Mouse (Mus musculus) layer of hippocampus, postnatal 36 days (tissue): Measurements from ENCODE around the gene Fjx1. TPM values are rescaled to one million over a fixed set of nuclear protein-coding genes. Genes with fewer than 3 reads are reported as not detected.

Experiments used
- DNase-seq, 2 experiments: peaks; one replicate each; pipeline ENCODE4 v3.0.0; 2022
- total RNA-seq, 2 experiments: library from RNA; stranded (reverse); gene quantifications; 2 replicates each; pipeline ENCODE4 v1.2.3; 2021

Gene Fjx1
- total RNA-seq, 2 experiments from 2014 or later, result 52.3 to 53.7 TPM

DNA sequence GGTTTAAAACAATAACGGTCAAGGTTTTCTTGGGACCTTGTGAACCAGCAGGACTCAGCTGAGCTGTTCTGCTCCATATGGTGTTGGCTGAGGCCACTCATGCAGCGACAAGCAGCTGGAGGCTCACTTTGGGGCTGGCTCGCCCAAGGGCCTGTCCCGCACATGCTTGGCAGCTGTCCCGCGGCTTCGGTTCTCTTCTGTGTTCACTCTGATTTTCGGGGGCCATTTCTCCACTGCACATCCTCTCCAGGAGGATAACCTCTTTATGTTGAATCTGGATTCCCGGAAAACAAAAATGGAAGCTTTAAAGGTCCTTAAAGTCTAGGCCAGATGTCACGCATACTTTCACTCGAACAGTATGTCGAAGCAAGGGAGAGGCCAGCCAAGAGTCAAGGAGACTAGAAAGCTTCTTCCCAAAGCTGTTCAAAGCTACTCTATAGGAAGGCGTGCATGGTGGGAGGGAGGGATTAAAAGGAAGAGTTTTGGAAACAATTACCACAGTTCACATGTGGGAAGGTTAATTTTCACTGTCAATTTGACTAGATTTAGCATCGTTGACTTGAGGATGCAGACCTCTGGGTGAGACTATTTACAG lies 36.1 kb downstream of the Fjx1 start:
- DNase-seq, result no peak

DNA sequence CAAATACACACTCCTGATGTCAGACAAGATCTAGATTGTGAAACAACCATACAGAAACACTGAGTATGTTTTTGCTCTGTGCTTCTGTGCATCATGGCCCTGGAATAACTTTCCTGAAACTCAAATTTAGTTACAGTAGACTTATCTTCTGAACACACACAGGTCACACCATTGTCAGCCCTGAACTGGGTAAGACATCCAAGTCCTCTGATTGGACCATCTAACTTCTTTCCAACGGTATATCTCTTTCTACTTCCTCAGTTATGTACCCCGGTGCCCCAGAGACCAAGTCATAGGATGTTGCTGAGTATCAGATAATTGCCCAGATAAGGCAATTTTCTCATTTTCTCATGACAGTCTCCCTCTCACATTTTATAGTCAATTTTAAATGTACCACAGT lies 39.6 kb downstream of the Fjx1 start:
- DNase-seq, result no peak

DNA sequence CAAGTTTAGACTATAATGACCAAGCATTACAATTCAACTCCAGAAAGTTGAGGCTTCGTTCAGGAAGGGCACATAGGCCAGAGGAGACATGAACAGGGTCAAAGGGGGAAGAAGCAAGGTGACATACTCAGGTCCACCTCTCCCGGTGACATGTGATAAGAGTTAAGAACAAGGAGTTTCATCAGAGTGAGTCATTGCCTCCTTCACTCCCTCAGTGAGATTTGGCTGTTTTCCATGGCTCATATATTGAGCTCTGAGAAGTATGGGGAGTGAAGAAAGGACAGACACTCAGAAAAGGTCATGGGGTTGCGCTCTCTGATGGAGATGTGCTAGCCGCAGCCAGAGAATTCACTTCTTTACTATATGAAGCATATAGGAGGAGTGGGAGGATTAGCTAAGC lies 41.7 kb downstream of the Fjx1 start:
- no peak for DNase-seq

DNA sequence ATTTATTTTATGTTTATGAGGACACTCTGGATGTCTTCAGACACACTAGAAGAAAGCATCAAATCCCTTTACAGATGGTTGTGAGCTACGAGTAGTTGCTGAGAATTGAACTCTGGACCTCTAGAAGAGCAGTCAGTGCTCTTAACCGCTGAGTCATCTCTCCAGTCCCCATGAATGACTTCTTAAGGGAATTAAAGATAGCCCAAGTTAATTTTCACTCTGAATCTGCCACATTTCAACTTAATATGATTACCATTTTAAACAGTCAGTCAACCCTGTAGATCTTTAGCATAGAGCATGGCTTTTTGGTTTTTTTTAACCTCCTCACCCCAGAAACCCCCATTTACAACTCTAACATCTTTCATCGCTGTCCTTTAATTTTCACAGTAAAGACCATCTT lies 42.6 kb downstream of the Fjx1 start:
- no peak for DNase-seq

DNA sequence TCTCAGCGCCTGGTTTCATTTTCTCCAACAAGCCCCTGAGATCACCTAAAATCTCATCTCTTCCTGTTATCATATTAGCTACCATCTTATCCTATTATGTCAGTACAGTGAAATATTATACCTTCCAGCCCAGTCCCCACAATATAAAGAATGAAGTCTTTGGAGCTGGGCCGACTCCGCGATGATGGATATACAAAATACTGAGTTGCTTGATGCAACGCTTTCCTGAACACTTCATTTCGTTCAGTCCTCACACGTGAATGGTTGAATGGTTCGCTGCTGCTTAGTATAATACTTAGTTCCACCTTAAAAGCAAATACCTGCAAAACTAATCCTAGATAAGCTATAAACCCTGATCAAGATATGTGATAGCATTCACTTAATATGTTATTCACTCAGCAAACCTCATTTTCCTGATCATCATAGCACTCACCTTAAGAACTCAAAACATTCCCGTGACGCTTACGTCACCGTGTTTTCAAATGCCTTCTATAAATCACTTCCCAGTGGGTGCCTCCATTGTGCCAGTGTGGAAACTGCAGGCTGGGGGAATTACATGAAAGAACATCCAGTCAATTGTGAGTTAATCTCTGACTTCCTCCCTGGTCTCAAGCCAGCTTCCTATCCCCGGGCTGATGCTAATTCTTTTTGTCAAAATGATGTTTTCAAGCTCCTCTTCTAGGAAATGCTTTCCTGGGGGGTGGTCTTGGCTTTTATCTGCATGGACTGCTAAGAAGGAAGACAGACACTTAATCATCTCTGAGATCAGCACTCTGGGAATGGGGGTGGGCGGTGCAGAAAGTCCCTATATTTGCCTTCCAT lies 44.7 kb downstream of the Fjx1 start, which contains the start of gene Trim44:
Trim44 (minus strand) TSS at position 466 of the 822 bp plus-strand sequence.
- no peak for DNase-seq

DNA sequence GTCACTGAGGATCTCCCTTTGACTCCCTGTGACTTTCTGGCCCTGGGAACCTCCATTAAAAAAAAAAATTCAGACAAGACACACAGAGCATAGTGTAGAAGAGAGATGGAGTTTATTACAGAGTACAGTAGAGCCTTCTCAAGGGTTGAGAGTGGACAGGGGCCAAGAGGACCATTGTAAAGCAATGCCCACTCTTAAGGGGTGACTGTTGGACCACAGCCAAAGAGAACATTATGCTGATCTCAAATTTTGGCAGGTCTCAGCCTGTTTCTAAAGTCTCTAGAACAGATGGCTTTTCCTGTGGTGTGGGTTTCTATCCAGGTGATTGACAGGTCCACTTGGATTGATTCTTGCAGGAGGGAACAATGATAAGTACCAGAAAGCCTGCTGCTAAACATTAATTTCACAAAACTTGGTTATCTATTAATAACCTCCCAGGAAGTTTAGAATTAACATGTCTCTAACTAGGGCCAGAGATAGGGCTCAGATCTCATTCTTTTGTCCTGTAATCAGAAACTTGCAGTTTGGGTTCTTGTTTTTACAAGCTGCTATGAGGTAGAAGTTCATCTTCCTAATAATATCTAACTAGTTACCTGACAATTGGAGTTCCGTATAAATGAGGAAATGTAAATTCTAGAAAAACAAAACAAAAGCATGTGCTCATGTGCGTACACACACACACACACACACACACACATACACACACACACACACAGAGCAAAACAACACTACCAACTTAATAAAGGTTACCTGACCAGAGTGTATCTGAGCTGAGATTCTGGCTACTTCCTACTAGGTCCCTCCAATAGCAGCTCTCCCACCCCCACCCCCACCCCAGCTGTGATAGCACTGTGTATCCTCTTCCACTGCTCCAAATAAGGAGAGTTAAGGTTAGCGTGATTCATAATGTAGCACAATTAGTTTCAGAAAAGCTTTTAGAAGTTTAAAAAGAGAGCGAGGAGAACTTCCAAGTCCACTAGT lies 45.7 kb downstream of the Fjx1 start:
- DNase-seq, result no peak

DNA sequence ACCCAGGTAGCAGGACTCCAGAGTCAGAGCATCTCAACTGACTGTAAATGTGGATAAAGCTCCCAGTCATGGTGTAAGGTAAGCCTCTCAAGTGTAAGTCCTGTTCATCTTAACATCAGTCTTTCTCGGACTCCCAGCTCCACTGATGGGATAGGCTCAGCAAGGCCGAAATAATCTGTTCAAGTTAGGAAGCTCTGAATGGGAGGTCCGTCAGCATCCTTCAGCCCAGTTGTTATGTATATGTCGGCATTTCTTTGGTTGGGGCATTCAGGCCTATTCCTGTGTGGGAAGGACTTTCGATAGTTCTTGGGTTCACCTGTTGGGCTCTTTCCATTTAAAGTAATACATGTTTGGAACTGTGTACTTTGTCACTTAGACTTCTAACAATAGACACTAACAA lies 48.3 kb downstream of the Fjx1 start:
- DNase-seq, result no peak

DNA sequence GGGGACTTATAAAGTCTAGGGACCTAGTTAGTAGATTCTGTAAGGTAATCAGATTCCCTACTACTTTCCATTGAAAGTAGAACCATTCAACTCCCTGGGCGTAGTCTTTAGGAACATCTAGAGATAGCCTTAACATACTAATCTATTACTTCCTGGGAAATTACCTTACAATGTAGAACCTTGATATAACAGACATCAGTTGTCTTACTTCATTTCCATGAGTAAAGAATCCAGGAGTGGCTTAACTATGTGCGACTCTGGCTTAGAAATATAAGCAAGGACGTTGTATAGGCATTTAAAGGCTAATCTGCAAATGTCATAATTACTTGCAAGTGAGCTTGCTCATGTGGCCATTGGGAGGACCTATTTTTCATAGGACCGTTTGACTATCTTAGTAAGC lies 49.0 kb downstream of the Fjx1 start:
- no peak for DNase-seq

DNA sequence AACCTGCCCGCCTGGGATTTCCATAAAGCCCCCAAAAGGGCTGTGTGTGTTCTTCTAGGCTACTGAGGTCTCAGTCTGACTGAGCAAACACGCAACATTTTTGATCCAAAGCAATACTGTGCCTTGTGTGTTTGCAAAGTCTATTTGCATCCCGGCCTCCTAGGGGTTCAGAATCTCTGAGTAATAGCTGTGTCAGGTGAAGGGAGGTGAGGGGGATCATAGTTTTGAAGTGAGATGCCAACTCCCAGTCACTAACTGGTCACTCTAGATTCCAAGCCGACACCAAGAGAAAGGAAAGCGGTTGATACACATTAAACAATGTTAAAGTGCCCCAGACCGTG lies 51.0 kb downstream of the Fjx1 start:
- DNase-seq, result no peak

DNA sequence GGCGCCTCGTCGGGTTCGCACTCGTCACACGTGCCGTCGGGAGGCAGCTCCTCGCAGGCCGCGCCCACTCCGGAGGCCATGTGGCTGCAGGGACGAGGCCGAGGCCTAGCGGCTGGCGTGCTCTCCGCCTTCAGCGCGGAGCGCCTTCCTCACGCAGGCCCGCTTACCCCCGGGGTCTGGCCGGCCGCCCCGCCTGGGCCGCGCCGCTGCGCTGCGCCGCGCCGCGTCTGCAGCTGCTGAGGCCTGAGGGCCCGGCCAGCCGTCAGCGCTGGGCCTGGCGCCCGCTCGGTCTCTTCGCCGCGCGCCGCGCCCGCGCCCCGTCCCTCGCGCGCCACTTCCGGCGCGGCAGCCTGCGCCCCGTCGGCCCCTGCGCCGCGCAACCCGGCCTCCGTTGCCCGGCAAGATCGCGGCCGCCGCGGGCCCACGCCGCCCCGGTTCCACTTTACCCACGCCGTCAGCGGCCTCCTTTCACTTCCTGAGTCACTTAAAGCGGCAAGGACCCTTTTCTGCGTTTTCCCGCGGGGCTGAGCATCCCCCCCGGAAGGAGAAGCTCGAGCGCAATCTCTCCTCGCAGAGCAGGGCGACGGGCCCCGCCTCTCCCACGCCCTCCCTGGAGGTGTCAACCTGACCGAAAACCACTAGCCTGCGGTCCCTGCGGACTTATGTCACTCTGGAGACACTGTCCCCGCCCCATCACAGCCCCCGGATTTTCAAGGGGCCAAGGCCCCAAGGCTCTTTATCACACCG lies 51.5 kb downstream of the Fjx1 start:
- DNase-seq, result peak; percentile 86 to 91

DNA sequence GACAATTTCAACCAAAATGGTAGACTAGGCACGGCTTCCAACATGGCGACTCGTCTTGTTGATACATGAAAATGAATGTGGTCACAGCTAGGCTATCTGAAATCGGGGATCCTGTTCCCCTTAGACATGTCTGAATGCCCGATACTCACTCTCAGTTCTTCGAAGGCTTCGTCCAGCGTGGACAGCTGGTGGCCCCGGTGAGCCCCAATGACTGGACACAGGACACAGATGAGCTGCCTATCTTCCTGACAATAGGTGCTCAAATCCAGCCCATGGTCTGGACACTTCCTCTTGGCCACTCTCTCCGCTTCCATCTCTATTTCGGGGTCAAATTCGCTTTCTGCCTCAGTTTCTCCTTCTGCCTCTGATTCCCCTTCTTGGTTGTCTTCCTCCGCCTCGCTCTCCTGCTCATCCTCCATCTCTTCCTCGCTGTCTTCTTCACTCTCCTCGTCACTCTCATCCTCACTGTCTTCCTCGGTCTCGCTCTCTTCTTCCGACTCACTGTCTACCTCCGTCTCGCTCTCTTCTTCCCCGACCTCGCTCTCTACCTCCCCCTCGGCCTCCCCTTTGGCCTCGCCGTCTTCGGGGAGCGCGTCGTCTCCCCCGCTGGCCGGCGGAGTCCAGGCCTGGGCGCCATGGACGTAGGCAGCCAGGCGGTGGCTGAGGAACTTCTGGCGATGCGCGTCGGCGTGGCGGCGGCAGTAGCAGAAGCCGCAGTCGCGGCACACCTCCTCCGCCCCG lies 52.3 kb downstream of the Fjx1 start:
- no peak for DNase-seq

Other genes with a start within 250 kb of the Fjx1 start
- 100 to 1,000 TPM; 169 to 173 TPM for gene Trim44, start 44.7 kb downstream of the Fjx1 start, total RNA-seq
- gene Pamr1, start 97.5 kb upstream of the Fjx1 start, total RNA-seq, result 1 to 10 TPM; 7.4 to 8.3 TPM
- 1,000 to 10,000 TPM; 1,671 to 1,869 TPM for gene Slc1a2, start 206.2 kb upstream of the Fjx1 start, total RNA-seq